Mouse (Mus musculus) telencephalon, adult 2 months (tissue): ENCODE results near the gene D930048N14Rik.
A peak's percentile ranks its signal among the peaks of the same experiment; 100 is the strongest.
"Not testable (repeated sequence)": the region's sequence is repeated elsewhere in the genome, so short reads cannot be mapped to it uniquely, and the experiment has no call there.

Source experiments
- DNase-seq: peaks from one replicate; pipeline ENCODE4 v3.0.0-alpha.2; 2011; ENCODE audit warnings: low read depth, low spot score

D930048N14Rik gene

GRCm38 (mm10) chr11:51650691-51651515, at the start of gene D930048N14Rik, which contains the start of gene N4bp3:
Gene D930048N14Rik, plus strand, starts transcription at chr11:51650954.
Gene N4bp3, minus strand, starts transcription at chr11:51650842.
- no peak for DNase-seq

- no peak for DNase-seq
These were observed 48.5 kb upstream of the D930048N14Rik start for GRCm38 (mm10) chr11:51602253-51602652.

GRCm38 (mm10) chr11:51605602-51606446, 44.9 kb upstream of the D930048N14Rik start:
- DNase-seq, result no peak

GRCm38 (mm10) chr11:51606447-51607095, 44.2 kb upstream of the D930048N14Rik start, which contains the start of gene Hnrnpab:
Gene Hnrnpab, minus strand, starts transcription at chr11:51606847.
- DNase-seq, result peak; percentile 92

- no peak for DNase-seq
These were observed 43.5 kb upstream of the D930048N14Rik start for GRCm38 (mm10) chr11:51607096-51607738.

- DNase-seq, result no peak
These were observed 41.4 kb upstream of the D930048N14Rik start for GRCm38 (mm10) chr11:51609266-51609909.

GRCm38 (mm10) chr11:51609940-51610339, 40.8 kb upstream of the D930048N14Rik start:
- not testable (repeated sequence) for DNase-seq

GRCm38 (mm10) chr11:51614256-51614655, 36.5 kb upstream of the D930048N14Rik start:
- DNase-seq, result no peak

GRCm38 (mm10) chr11:51615129-51615528, 35.6 kb upstream of the D930048N14Rik start:
- DNase-seq, result no peak

GRCm38 (mm10) chr11:51615601-51616000, 35.2 kb upstream of the D930048N14Rik start:
- DNase-seq, result no peak

- not testable (repeated sequence) for DNase-seq
These were observed 34.6 kb upstream of the D930048N14Rik start for GRCm38 (mm10) chr11:51616113-51616512.

- DNase-seq, result no peak
These were observed 33.1 kb upstream of the D930048N14Rik start for GRCm38 (mm10) chr11:51617693-51618092.

- no peak for DNase-seq
These were observed 31.8 kb upstream of the D930048N14Rik start for GRCm38 (mm10) chr11:51618894-51619408.

- DNase-seq, result peak; percentile 99
These were observed 31.2 kb upstream of the D930048N14Rik start, which contains the start of gene Nhp2 for GRCm38 (mm10) chr11:51619409-51620060. Gene Nhp2, plus strand, starts transcription at chr11:51619735.

- DNase-seq, result no peak
These were observed 30.7 kb upstream of the D930048N14Rik start for GRCm38 (mm10) chr11:51620084-51620483.

GRCm38 (mm10) chr11:51621776-51622175, 29.0 kb upstream of the D930048N14Rik start:
- DNase-seq, result no peak

- peak; percentile 98 for DNase-seq
These were observed 27.7 kb upstream of the D930048N14Rik start for GRCm38 (mm10) chr11:51622971-51623491.

- no peak for DNase-seq
These were observed 25.4 kb upstream of the D930048N14Rik start for GRCm38 (mm10) chr11:51625187-51625820.

- DNase-seq, result no peak
These were observed 23.3 kb upstream of the D930048N14Rik start for GRCm38 (mm10) chr11:51627425-51627824.
